Mouse (Mus musculus): Measurements from ENCODE around the gene Ccl7.

Gene Ccl7

GRCm38 (mm10) chr11:82032678-82033344 lies 12.7 kb upstream of the Ccl7 start:
- in situ Hi-C loops (cut with MboI; ENCODE audit: low sequenced_read_pairs): no loop called here

GRCm38 (mm10) chr11:82034446-82034845 lies 11.1 kb upstream of the Ccl7 start:
- in situ Hi-C loops (cut with MboI; ENCODE audit: low sequenced_read_pairs): no loop called here

- in situ Hi-C loops (cut with MboI; ENCODE audit: low sequenced_read_pairs): no loop called here
These were observed 10.2 kb upstream of the Ccl7 start, which contains the start of gene Ccl2 for GRCm38 (mm10) chr11:82035356-82035755. TSS of gene Ccl2 (plus strand) at chr11:82035571.

- in situ Hi-C loops (cut with MboI; ENCODE audit: low sequenced_read_pairs): no loop called here
These were observed 9.7 kb upstream of the Ccl7 start for GRCm38 (mm10) chr11:82035857-82036256.

- in situ Hi-C loops (cut with MboI; ENCODE audit: low sequenced_read_pairs): no loop called here
These were observed 7.0 kb upstream of the Ccl7 start, which contains the start of gene Gm17268 for GRCm38 (mm10) chr11:82038535-82038934. TSS of gene Gm17268 (minus strand) at chr11:82038562.

- in situ Hi-C loops (cut with MboI; ENCODE audit: low sequenced_read_pairs): no loop called here
These were observed 6.3 kb upstream of the Ccl7 start for GRCm38 (mm10) chr11:82039132-82039660.

GRCm38 (mm10) chr11:82041671-82042080 lies 3.8 kb upstream of the Ccl7 start:
- in situ Hi-C loops (cut with MboI; ENCODE audit: low sequenced_read_pairs): loop anchor here (10.0 kb wide), 1 partner anchor 133 kb away; no protein-coding TSS in a partner anchor

- in situ Hi-C loops (cut with MboI; ENCODE audit: low sequenced_read_pairs): loop anchor here (10.0 kb wide), 1 partner anchor 127 kb away; no protein-coding TSS in a partner anchor
These were observed 2.4 kb downstream of the Ccl7 start for GRCm38 (mm10) chr11:82047746-82048415.

- in situ Hi-C loops (cut with MboI; ENCODE audit: low sequenced_read_pairs): no loop called here
These were observed 8.3 kb downstream of the Ccl7 start for GRCm38 (mm10) chr11:82053849-82054248.

GRCm38 (mm10) chr11:82057646-82058045 lies 12.1 kb downstream of the Ccl7 start, which contains the start of gene Ccl11:
TSS of gene Ccl11 (plus strand) at chr11:82057823.
- in situ Hi-C loops (cut with MboI; ENCODE audit: low sequenced_read_pairs): no loop called here

GRCm38 (mm10) chr11:82062226-82062625 lies 16.7 kb downstream of the Ccl7 start:
- in situ Hi-C loops (cut with MboI; ENCODE audit: low sequenced_read_pairs): no loop called here

GRCm38 (mm10) chr11:82063454-82063853 lies 17.9 kb downstream of the Ccl7 start:
- in situ Hi-C loops (cut with MboI; ENCODE audit: low sequenced_read_pairs): no loop called here

- in situ Hi-C loops (cut with MboI; ENCODE audit: low sequenced_read_pairs): no loop called here
These were observed 21.6 kb downstream of the Ccl7 start for GRCm38 (mm10) chr11:82066953-82067571.

- in situ Hi-C loops (cut with MboI; ENCODE audit: low sequenced_read_pairs): no loop called here
These were observed 25.6 kb downstream of the Ccl7 start for GRCm38 (mm10) chr11:82071076-82071475.

- in situ Hi-C loops (cut with MboI; ENCODE audit: low sequenced_read_pairs): no loop called here
These were observed 26.9 kb downstream of the Ccl7 start for GRCm38 (mm10) chr11:82072374-82072773.

- in situ Hi-C loops (cut with MboI; ENCODE audit: low sequenced_read_pairs): no loop called here
These were observed 27.5 kb downstream of the Ccl7 start for GRCm38 (mm10) chr11:82072984-82073383.

GRCm38 (mm10) chr11:82073686-82074085 lies 28.2 kb downstream of the Ccl7 start:
- in situ Hi-C loops (cut with MboI; ENCODE audit: low sequenced_read_pairs): no loop called here

GRCm38 (mm10) chr11:82077031-82077430 lies 31.5 kb downstream of the Ccl7 start:
- in situ Hi-C loops (cut with MboI; ENCODE audit: low sequenced_read_pairs): no loop called here

GRCm38 (mm10) chr11:82078136-82078730 lies 32.7 kb downstream of the Ccl7 start:
- in situ Hi-C loops (cut with MboI; ENCODE audit: low sequenced_read_pairs): no loop called here

- in situ Hi-C loops (cut with MboI; ENCODE audit: low sequenced_read_pairs): no loop called here
These were observed 35.4 kb downstream of the Ccl7 start for GRCm38 (mm10) chr11:82080865-82081264.

- in situ Hi-C loops (cut with MboI; ENCODE audit: low sequenced_read_pairs): no loop called here
These were observed 38.8 kb downstream of the Ccl7 start for GRCm38 (mm10) chr11:82084360-82084759.
